Mouse (Mus musculus): ENCODE measurements around the gene Ppp2r5c.

DNA sequence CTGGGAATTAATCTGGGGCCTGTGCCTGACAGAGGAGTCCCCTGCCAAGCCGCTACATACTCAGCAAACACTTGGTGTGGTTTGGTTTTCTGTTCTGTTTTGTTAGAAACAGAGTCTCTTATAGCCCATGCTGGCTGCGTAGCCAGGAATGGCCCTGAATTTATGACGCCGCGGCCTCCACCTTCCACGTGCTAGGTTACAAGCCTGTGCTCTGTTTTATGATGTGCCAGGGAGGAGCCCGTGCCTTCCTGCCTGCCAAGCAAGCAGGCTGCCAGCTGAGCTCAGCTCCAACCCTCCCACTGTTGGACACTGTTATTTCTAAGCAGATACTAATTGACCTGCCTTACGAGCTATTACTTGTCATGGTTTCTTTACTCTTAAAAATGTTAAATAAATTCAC lies 90.8 kb downstream of the Ppp2r5c start:
- no peak for TF ChIP-seq CTCF (IDR thresholded peaks at IDR 0.05; ENCODE audit: low read depth)
- no peak for TF ChIP-seq EP300 (IDR thresholded peaks at IDR 0.05; ENCODE audit: low read depth)

Measured in heart, postnatal 0 days (tissue).